Mouse (Mus musculus): Measurements from ENCODE around the gene Rpl37a.

GRCm38 (mm10) chr1:72738946-72739680 is 28.0 kb downstream of the Rpl37a start:
- no peak for TF ChIP-seq POLR2A (IDR thresholded peaks at IDR 0.05; ENCODE audit: extremely low read depth, insufficient read depth, low read length)
- TF ChIP-seq CTCF (IDR thresholded peaks at IDR 0.05; ENCODE audit: extremely low read depth, insufficient read depth, low read length) = no peak
